In genomic region chr8:92718057-92718456, GRCm38 (mm10) we compare ENCODE assay signal across 36 mouse cellular contexts. TPM values are rescaled to one million over a fixed set of nuclear protein-coding genes. Genes with fewer than 3 reads are reported as not detected.
DNase-seq lines count a peak whose midpoint lies in the region; ATAC-seq and TF ChIP-seq lines count a peak whose summit lies in the region.
"Had no signal": no experiment of that assay in that cellular context is flagged by ENCODE, and none has a peak within 500 bp of the region (broad histone marks: within the 10 kb centered on the region; RNA-seq: fewer than 3 reads in every experiment).

No protein-coding gene starts in this region.

- WGBS in forebrain, embryonic 14.5 days = 53% methylated on average over 5 of the region's 5 CpGs
- WGBS in forebrain, postnatal 0 days = 46% methylated on average over 5 of the region's 5 CpGs
- WGBS in heart, embryonic 16.5 days = 48% methylated on average over 5 of the region's 5 CpGs

- H3K27me3 ChIP-seq in forebrain, embryonic 14.5 days (replicated peaks; ENCODE audit: control insufficient read depth, insufficient read depth, low read length) = no peaks in the 10 kb centered on the region
- H3K27me3 ChIP-seq in forebrain, postnatal 0 days (ENCODE audit: insufficient read depth, low read length) = no peaks in the 10 kb centered on the region
- H3K27me3 ChIP-seq in heart, embryonic 16.5 days (ENCODE audit: control insufficient read depth, insufficient read depth, low read length) = 0 out of 2 replicates have a peak, but pooled peaks cover 2% of the 10 kb centered on the region

- H3K4me2 ChIP-seq in forebrain, embryonic 14.5 days (ENCODE audit: low read length) = no peak overlapping the region
- H3K4me2 ChIP-seq in forebrain, postnatal 0 days (ENCODE audit: low read depth) = no peak overlapping the region
- H3K4me2 ChIP-seq in heart, embryonic 16.5 days (ENCODE audit: low read depth, low read length) = no peak overlapping the region
- H3K4me2 ChIP-seq: forebrain, embryonic 13.5 days; heart, embryonic 11.5 days; hindbrain, embryonic 15.5 days; kidney, embryonic 15.5 days; limb, embryonic 13.5 days; liver, embryonic 11.5 days; midbrain, embryonic 12.5 days; neural tube, embryonic 15.5 days had no signal

- no peaks in the 10 kb centered on the region for H3K9me3 ChIP-seq in forebrain, embryonic 14.5 days (replicated peaks; ENCODE audit: control insufficient read depth, low read length)
- H3K9me3 ChIP-seq in forebrain, postnatal 0 days (ENCODE audit: low read length) = no peaks in the 10 kb centered on the region
- no peaks in the 10 kb centered on the region for H3K9me3 ChIP-seq in heart, embryonic 16.5 days (replicated peaks; ENCODE audit: control insufficient read depth, low read length)
- H3K9me3 ChIP-seq: forebrain, embryonic 13.5 days; hindbrain, embryonic 10.5 days; hindbrain, embryonic 15.5 days; kidney, embryonic 15.5 days; limb, embryonic 13.5 days; midbrain, embryonic 12.5 days; neural tube, embryonic 15.5 days had no signal

- peak; percentile 33 for DNase-seq in forebrain, embryonic 14.5 days (ENCODE audit: low spot score)
- DNase-seq in forebrain, postnatal 0 days = no peak
- no peak for DNase-seq in heart, adult 18-20 months
- peak; percentile 24 for DNase-seq in retina, postnatal 1 day
- DNase-seq in retina, embryonic 14.5 days (ENCODE audit: low spot score) = no peak
- DNase-seq in left cerebral cortex, adult 18-20 months (ENCODE audit: low spot score in 2 of 2) = no peak
- DNase-seq: adrenal gland, postnatal 10 days; cerebellum, adult 11-12 months; cerebellum, adult 9-11 months; embryo, embryonic 11 days; kidney, adult 11 months; kidney, postnatal 36 days; lung, postnatal 36 days; right cerebral cortex, adult 18-20 months; spleen, adult 18-20 months; thymus, adult 18-20 months; thymus, postnatal 25 days had no signal

- H3K27ac ChIP-seq in forebrain, embryonic 14.5 days (ENCODE audit: low read depth, low read length) = no peak overlapping the region
- no peak overlapping the region for H3K27ac ChIP-seq in forebrain, postnatal 0 days (ENCODE audit: low read depth, low read length)
- peak overlapping the region; percentile 3; the same call in 1 of the 2 replicates for H3K27ac ChIP-seq in heart, embryonic 16.5 days (ENCODE audit: low read length)
- H3K27ac ChIP-seq: forebrain, embryonic 13.5 days; hindbrain, embryonic 10.5 days; hindbrain, embryonic 15.5 days; kidney, embryonic 15.5 days; layer of hippocampus, adult 2 months; limb, embryonic 13.5 days; midbrain, embryonic 12.5 days; neural tube, embryonic 15.5 days; stomach, postnatal 0 days had no signal

- H3K4me1 ChIP-seq in forebrain, embryonic 14.5 days (ENCODE audit: control insufficient read depth, insufficient read depth, low read length) = peaks cover 9% of the 10 kb centered on the region
- H3K4me1 ChIP-seq in forebrain, postnatal 0 days (ENCODE audit: insufficient read depth) = no peaks in the 10 kb centered on the region
- H3K4me1 ChIP-seq in heart, embryonic 16.5 days (ENCODE audit: control insufficient read depth, insufficient read depth, low read length) = peaks cover 11% of the 10 kb centered on the region; the same call in 1 of the 2 replicates

- no peak overlapping the region for H3K9ac ChIP-seq in forebrain, embryonic 14.5 days (ENCODE audit: low read length)
- no peak overlapping the region for H3K9ac ChIP-seq in forebrain, postnatal 0 days
- H3K9ac ChIP-seq in heart, embryonic 16.5 days (ENCODE audit: low read length) = no peak overlapping the region
- H3K9ac ChIP-seq: forebrain, embryonic 13.5 days; hindbrain, embryonic 15.5 days; kidney, embryonic 15.5 days; limb, embryonic 13.5 days; midbrain, embryonic 12.5 days; neural tube, embryonic 15.5 days had no signal

- no peak for TF ChIP-seq CTCF in forebrain, postnatal 0 days (IDR thresholded peaks at IDR 0.05; ENCODE audit: low read depth)

- no peaks in the 10 kb centered on the region for H3K36me3 ChIP-seq in forebrain, embryonic 14.5 days (ENCODE audit: control insufficient read depth, insufficient read depth, low read length)
- H3K36me3 ChIP-seq in forebrain, postnatal 0 days (ENCODE audit: insufficient read depth) = no peaks in the 10 kb centered on the region
- H3K36me3 ChIP-seq in heart, embryonic 16.5 days (ENCODE audit: control insufficient read depth, insufficient read depth) = no peaks in the 10 kb centered on the region
- H3K36me3 ChIP-seq: G1E; hindbrain, embryonic 10.5 days; hindbrain, embryonic 15.5 days; kidney, embryonic 15.5 days; limb, embryonic 13.5 days; midbrain, embryonic 12.5 days; neural tube, embryonic 15.5 days had no signal

- H3K4me3 ChIP-seq in forebrain, embryonic 14.5 days (ENCODE audit: low read depth, low read length) = no peak overlapping the region
- no peak overlapping the region for H3K4me3 ChIP-seq in forebrain, postnatal 0 days (ENCODE audit: low read depth, low read length)
- no peak overlapping the region for H3K4me3 ChIP-seq in heart, embryonic 16.5 days (ENCODE audit: low read length)
- H3K4me3 ChIP-seq: forebrain, embryonic 13.5 days; hindbrain, embryonic 10.5 days; hindbrain, embryonic 15.5 days; kidney, embryonic 15.5 days; layer of hippocampus, adult 2 months; limb, embryonic 13.5 days; midbrain, embryonic 12.5 days; neural tube, embryonic 15.5 days had no signal

- no peak for ATAC-seq in forebrain, embryonic 14.5 days
- no peak for ATAC-seq in forebrain, postnatal 0 days
- ATAC-seq in heart, embryonic 16.5 days (replicated peaks; ENCODE audit: extremely low read depth, insufficient read depth, low FRiP score) = peak; percentile 63; the same call in 1 of the 2 replicates
- ATAC-seq: forebrain, embryonic 13.5 days; inflammation-experienced regulatory T-cells, adult 6 months; Patski had no signal

RNA-seq across cellular contexts. Expression of gene Irx6, which starts 44.0 kb away (rescaled TPM):
- 0.38 and 0.69 TPM in 2 replicates for polyA plus RNA-seq in forebrain, embryonic 14.5 days (2014; fragmentation: Nextera tagmentation; extraction: Ambion mirVana)
- total RNA-seq in forebrain, postnatal 0 days (2014; rRNA removed) = 0.46 and 1.4 TPM in 2 replicates
- 0.11 and 0.68 TPM in 2 replicates for polyA plus RNA-seq in forebrain, postnatal 0 days (2015; fragmentation: Nextera tagmentation; extraction: Ambion mirVana)
- polyA plus RNA-seq in heart, embryonic 16.5 days (2015; fragmentation: Nextera tagmentation; extraction: Ambion mirVana) = 0.50 and 0.77 TPM in 2 replicates
- total RNA-seq in heart, adult 18-20 months (2021) = not detected
- total RNA-seq in left cerebral cortex, adult 18-20 months (2021) = under 1 TPM; 0.16 to 0.33 TPM
- total RNA-seq: adrenal gland, postnatal 10 days; gastrocnemius, adult 18-20 months; gastrocnemius, postnatal 4 days; megakaryocyte, adult 5-6 weeks had no signal
- polyA plus RNA-seq: G1E; inflammation-experienced regulatory T-cells, adult 6 months; liver, embryonic 11.5 days; liver, embryonic 16.5 days; Patski; stomach, postnatal 0 days had no signal

Comparison
In these comparisons a context has a peak if more than half of its experiments do, and no peak if none do; other contexts are left out.
1. DNase-seq: peak in forebrain, embryonic 14.5 days (single experiment) and retina, postnatal 1 day (single experiment); none in forebrain, postnatal 0 days (single experiment), heart, adult 18-20 months (0 of 2), retina, embryonic 14.5 days (single experiment) and left cerebral cortex, adult 18-20 months (0 of 2).